Mouse (Mus musculus) lung, embryonic 16.5 days (tissue): ENCODE measurements around the gene Gm3591. TPM values are rescaled to one million over a fixed set of nuclear protein-coding genes. Genes with fewer than 3 reads are reported as not detected.
"Not testable (repeated sequence)": the region's sequence is repeated elsewhere in the genome, so short reads cannot be mapped to it uniquely, and the experiment has no call there.

Source experiments
- ATAC-seq: fragments of 200-750 bp; cut with Nextera tagmentation; 2 replicates; pipeline ENCODE4 v1.8.0; 2017; ENCODE audit warnings: low read depth, mild to moderate bottlenecking, moderate library complexity
- H3K27ac ChIP-seq: fragments of 300-500 bp; sonication (generic); 2 replicates; pipeline ENCODE4 v1.5.1; 2014; ENCODE audit warnings: mild to moderate bottlenecking, control low read depth, low read length
- H3K27me3 ChIP-seq: fragments of 300-500 bp; sonication (generic); 2 replicates; pipeline ENCODE4 v1.6.1; 2014; ENCODE audit warnings: low read depth, low read length, mixed read lengths; ENCODE audit not compliant: control insufficient read depth, insufficient read depth
- H3K36me3 ChIP-seq: fragments of 300-500 bp; sonication (generic); 2 replicates; pipeline ENCODE4 v1.6.1; 2014; ENCODE audit warnings: low read length; ENCODE audit not compliant: control insufficient read depth, insufficient read depth
- H3K4me1 ChIP-seq: fragments of 300-500 bp; sonication (generic); replicated peaks from 2 replicates; pipeline ENCODE4 v1.6.1; 2014; ENCODE audit warnings: low read length, mixed read lengths; ENCODE audit not compliant: control insufficient read depth, insufficient read depth
- H3K4me2 ChIP-seq: fragments of 300-500 bp; sonication (generic); 2 replicates; pipeline ENCODE4 v1.6.1; 2014; ENCODE audit warnings: low read depth, low read length, control low read depth
- H3K4me3 ChIP-seq: fragments of 300-500 bp; sonication (generic); 2 replicates; pipeline ENCODE4 v1.5.1; 2014; ENCODE audit warnings: mild to moderate bottlenecking, low read length, control low read depth
- H3K9ac ChIP-seq: fragments of 300-500 bp; sonication (generic); 2 replicates; pipeline ENCODE4 v1.6.1; 2014; ENCODE audit warnings: low read length, control low read depth
- H3K9me3 ChIP-seq: fragments of 300-500 bp; sonication (generic); 2 replicates; pipeline ENCODE4 v1.6.1; 2016; ENCODE audit warnings: low read length; ENCODE audit not compliant: control insufficient read depth
- WGBS: fragments of 180-500 bp; shearing (Covaris S2); extraction: QIAGEN DNeasy Blood & Tissue Kit; methylation state at CpG from one replicate; pipeline ENCODE4 v1.1.7; 2014; 5-methylcytosine and 5-hydroxymethylcytosine counted together
- polyA plus RNA-seq: library from polyadenylated mRNA; unstranded; fragments of >200 nt; fragmentation: Nextera tagmentation; extraction: Ambion mirVana; gene quantifications from 2 replicates; pipeline ENCODE4 v1.2.1, GENCODE M21; 2015

The Gm3591 gene
- polyA plus RNA-seq = 0.44 and 0.57 TPM in 2 replicates

DNA sequence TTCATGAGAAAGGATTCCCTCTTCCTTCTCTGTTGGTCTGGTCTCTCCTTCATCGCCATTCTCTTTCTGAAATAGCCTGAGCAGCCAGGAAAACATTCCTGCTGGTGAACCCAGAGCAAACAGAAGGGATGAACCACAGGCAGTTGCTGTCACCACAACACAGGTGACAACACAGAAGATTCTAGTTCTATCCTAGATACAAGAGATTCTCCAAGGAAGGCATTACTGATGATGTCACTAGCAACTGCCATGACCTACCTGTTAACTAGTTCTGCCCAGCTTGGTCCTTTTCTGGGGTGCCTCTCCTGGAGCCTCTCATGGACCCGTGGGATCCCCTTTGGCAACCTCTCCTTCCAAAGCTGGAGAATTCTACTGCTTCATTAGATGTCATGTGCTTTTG lies at the start of gene Gm3591:
Gm3591 (minus strand) TSS at position 101 of the 400 bp plus-strand sequence.
- H3K27ac ChIP-seq, H3K4me1 ChIP-seq, ATAC-seq, H3K27me3 ChIP-seq, H3K9me3 ChIP-seq, H3K9ac ChIP-seq, H3K4me3 ChIP-seq, H3K36me3 ChIP-seq, H3K4me2 ChIP-seq: not testable (repeated sequence)
- WGBS = no CpG with 5 or more reads among the region's 2 CpGs

DNA sequence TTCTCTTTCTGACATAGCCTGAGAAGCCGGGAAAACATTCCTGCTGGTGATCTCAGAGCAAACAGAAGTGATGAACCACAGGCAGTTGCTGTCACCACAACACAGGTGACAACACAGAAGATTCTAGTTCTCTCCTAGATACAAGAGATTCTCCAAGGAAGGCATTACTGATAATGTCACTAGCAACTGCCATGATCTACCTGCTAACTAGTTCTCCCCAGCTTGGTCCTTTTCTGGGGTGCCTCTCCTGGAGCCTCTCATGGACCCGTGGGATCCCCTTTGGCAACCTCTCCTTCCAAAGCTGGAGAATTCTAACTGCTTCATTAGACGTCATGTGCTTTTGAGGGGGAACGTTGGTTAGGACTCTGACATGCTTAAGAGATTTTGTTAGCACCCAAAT lies 32.2 kb upstream of the Gm3591 start, which contains the start of gene Gm3594:
Gm3594 (minus strand) TSS at position 101 of the 400 bp plus-strand sequence.
- H3K4me1 ChIP-seq, H3K4me3 ChIP-seq, H3K9me3 ChIP-seq, H3K27ac ChIP-seq, H3K27me3 ChIP-seq, H3K36me3 ChIP-seq, H3K9ac ChIP-seq, H3K4me2 ChIP-seq, ATAC-seq: not testable (repeated sequence)
- WGBS = no CpG with 5 or more reads among the region's 4 CpGs

DNA sequence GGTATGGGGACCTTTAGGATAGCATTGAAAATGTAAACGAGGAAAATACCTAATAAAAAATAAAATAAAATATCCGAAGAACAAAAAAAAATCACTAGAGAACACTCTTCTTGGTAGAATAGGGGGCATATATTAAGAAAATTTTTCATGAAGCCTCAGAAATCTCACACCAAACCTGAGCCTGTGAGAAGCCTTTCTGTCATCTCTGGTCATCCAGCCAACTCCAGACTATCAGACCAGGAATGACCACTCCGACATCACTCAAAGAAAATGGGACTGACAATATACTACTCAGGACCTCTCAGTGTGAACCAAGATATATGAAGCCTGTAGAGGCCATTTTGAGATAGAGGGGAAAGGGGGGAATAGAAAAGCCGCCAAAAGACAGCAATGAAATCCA lies 28.5 kb upstream of the Gm3591 start:
- not testable (repeated sequence) for H3K9ac ChIP-seq, H3K4me3 ChIP-seq, H3K27ac ChIP-seq, H3K4me2 ChIP-seq, H3K36me3 ChIP-seq, H3K4me1 ChIP-seq, H3K27me3 ChIP-seq, H3K9me3 ChIP-seq, ATAC-seq
- WGBS = 80% methylated on average over 1 of the region's 4 CpGs

DNA sequence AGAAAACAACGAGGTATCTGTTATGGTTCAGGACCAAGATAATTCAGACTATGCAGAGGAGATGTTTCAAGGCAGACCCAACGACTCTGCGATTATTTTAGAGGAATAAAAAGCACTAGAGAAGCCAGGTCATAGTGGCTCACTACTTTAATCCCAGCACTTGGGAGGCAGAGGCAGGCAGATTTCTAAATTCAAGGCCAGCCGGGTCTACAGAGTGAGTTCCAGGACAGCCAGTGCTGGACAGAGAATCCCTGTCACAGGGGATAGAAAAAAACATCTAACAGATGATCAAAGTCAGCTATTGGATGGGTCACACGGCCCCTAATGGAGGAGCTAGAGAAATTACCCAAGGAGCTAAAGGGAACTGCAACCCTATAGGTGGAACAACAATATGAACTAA lies 27.9 kb upstream of the Gm3591 start:
- not testable (repeated sequence) for H3K4me3 ChIP-seq, ATAC-seq
- 20% methylated on average over 1 of the region's 5 CpGs for WGBS

DNA sequence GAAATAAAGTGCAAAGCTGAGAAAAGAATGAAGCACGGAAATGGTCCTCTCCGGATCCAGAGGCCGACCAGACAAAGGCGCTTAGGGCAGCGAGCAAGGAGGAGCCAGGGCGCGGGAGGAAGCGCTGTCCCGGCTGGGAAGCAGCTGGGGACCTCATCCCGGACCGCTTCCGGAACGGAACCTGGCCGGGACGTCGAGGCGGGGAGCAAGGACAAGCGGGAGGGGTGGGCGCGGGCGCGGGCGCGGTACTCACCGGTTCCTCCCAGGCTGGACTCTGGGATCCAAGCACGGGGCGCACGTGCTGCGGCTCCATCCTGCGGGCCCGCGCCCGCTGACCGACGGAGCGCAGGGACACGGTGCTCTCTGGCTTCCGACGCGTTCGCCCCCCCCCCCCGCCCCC lies 14.5 kb upstream of the Gm3591 start:
- H3K9ac ChIP-seq, H3K27ac ChIP-seq, H3K4me1 ChIP-seq, ATAC-seq, H3K9me3 ChIP-seq, H3K4me2 ChIP-seq, H3K36me3 ChIP-seq, H3K4me3 ChIP-seq, H3K27me3 ChIP-seq: not testable (repeated sequence)
- 3% methylated on average over 5 of the region's 42 CpGs for WGBS

More for the DNA sequence above, 27.9 kb upstream of the Gm3591 start:
- not testable (repeated sequence) for H3K27ac ChIP-seq, H3K9ac ChIP-seq, H3K27me3 ChIP-seq, H3K36me3 ChIP-seq, H3K9me3 ChIP-seq, H3K4me1 ChIP-seq, H3K4me2 ChIP-seq

DNA sequence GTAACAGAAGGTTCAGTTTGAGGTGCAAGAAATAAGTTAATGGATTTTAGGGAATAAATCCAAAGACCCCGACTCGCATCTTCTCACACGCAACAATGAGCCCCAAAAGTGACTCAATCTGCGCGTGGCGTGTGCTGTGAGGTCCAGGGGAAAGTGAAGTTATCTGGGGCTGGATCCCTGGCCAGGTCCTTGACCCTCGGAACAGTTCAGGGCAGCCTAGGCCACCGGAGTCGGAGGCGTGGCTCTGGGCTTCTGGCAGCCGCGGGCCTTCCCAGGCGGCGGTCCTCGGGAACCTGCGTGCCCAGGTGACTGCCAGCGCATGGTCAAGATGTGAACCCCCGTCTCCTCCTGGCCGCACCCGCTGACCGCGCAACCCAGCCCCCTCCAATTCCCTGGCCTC lies 14.1 kb upstream of the Gm3591 start:
- H3K36me3 ChIP-seq, H3K9ac ChIP-seq, ATAC-seq, H3K4me1 ChIP-seq, H3K27me3 ChIP-seq, H3K27ac ChIP-seq, H3K4me3 ChIP-seq, H3K9me3 ChIP-seq: not testable (repeated sequence)
- H3K4me2 ChIP-seq = peak overlapping the region; percentile 29; the same call in 1 of the 2 replicates
- 17% methylated on average over 22 of the region's 22 CpGs for WGBS

DNA sequence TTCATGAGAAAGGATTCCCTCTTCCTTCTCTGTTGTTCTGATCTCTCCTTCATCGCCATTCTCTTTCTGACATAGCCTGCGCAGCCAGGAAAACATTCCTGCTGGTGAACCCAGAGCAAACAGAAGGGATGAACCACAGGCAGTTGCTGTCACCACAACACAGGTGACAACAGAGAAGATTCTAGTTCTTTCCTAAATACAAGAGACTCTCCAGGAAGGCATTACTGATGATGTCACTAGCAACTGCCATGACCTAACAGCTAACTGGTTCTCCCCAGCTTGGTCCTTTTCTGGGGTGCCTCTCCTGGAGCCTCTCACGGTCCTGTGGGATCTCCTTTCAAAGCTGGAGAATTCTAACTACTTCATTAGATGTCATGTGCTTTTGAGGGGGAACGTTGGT lies 22.1 kb downstream of the Gm3591 start, which contains the start of gene Gm16440:
Gm16440 (minus strand) TSS at position 101 of the 400 bp plus-strand sequence.
- not testable (repeated sequence) for H3K4me3 ChIP-seq, H3K27me3 ChIP-seq, H3K9ac ChIP-seq, H3K4me2 ChIP-seq, H3K27ac ChIP-seq, H3K36me3 ChIP-seq, ATAC-seq, H3K4me1 ChIP-seq, H3K9me3 ChIP-seq
- WGBS = 58% methylated on average over 2 of the region's 4 CpGs

Other genes starting within 250 kb of the Gm3591 start
- gene Gm21560, start 193.2 kb downstream of the Gm3591 start, polyA plus RNA-seq = not detected in 2 replicates
- 0.50 and 1.2 TPM in 2 replicates for gene Gm3411, start 125.2 kb downstream of the Gm3591 start, polyA plus RNA-seq
- not detected in 2 replicates for gene Gm21103, start 107.6 kb downstream of the Gm3591 start, polyA plus RNA-seq
- not detected in 2 replicates for gene Gm3618, start 68.8 kb downstream of the Gm3591 start, polyA plus RNA-seq
- gene Gm16440, start 22.2 kb downstream of the Gm3591 start, polyA plus RNA-seq = not detected in 2 replicates
- not detected in 2 replicates for gene Gm3594, start 32.1 kb upstream of the Gm3591 start, polyA plus RNA-seq
- not detected in 2 replicates for gene Gm8356, start 124.8 kb upstream of the Gm3591 start, polyA plus RNA-seq
- 0.19 TPM in 1 of 2 replicates, not detected in the other for gene Gm3629, start 178.1 kb upstream of the Gm3591 start, polyA plus RNA-seq
- not detected in 2 replicates for gene Gm3460, start 209.9 kb upstream of the Gm3591 start, polyA plus RNA-seq